Mouse (Mus musculus) intestine, embryonic 15.5 days (tissue): ENCODE data around the gene St3gal3. TPM values are rescaled to one million over a fixed set of nuclear protein-coding genes. Genes with fewer than 3 reads are reported as not detected.

Experiments used
- ATAC-seq: fragments of 200-750 bp; cut with Nextera tagmentation; 2 replicates; pipeline ENCODE4 v1.8.0; 2017; ENCODE audit warnings: moderate TSS enrichment, moderate library complexity
- H3K27ac ChIP-seq: fragments of 300-500 bp; sonication (generic); 2 replicates; pipeline ENCODE4 v1.5.1; 2015; ENCODE audit warnings: mild to moderate bottlenecking, inconsistent platforms
- H3K27me3 ChIP-seq: fragments of 300-500 bp; sonication (generic); replicated peaks from 2 replicates; pipeline ENCODE4 v1.6.1; 2015; ENCODE audit warnings: inconsistent platforms
- H3K36me3 ChIP-seq: fragments of 300-500 bp; sonication (generic); 2 replicates; pipeline ENCODE4 v1.6.1; 2015; ENCODE audit warnings: inconsistent platforms
- H3K4me1 ChIP-seq: fragments of 300-500 bp; sonication (generic); replicated peaks from 2 replicates; pipeline ENCODE4 v1.6.1; 2015; ENCODE audit warnings: inconsistent platforms
- H3K4me2 ChIP-seq: fragments of 300-500 bp; sonication (generic); replicated peaks from 2 replicates; pipeline ENCODE4 v1.6.1; 2015; ENCODE audit warnings: mild to moderate bottlenecking, inconsistent platforms
- H3K4me3 ChIP-seq: fragments of 300-500 bp; sonication (generic); replicated peaks from 2 replicates; pipeline ENCODE4 v1.5.1; 2015; ENCODE audit warnings: inconsistent platforms
- H3K9ac ChIP-seq: fragments of 300-500 bp; sonication (generic); 2 replicates; pipeline ENCODE4 v1.6.1; 2015; ENCODE audit warnings: inconsistent platforms
- H3K9me3 ChIP-seq: fragments of 300-500 bp; sonication (generic); 2 replicates; pipeline ENCODE4 v1.6.1; 2016; ENCODE audit warnings: inconsistent platforms
- WGBS: fragments of 180-500 bp; shearing (Covaris S2); methylation state at CpG from one replicate; pipeline ENCODE4 v1.1.7; 2015; 5-methylcytosine and 5-hydroxymethylcytosine counted together
- polyA plus RNA-seq: library from polyadenylated mRNA; unstranded; fragments of >200 nt; fragmentation: Nextera tagmentation; extraction: Ambion mirVana; gene quantifications from 2 replicates; pipeline ENCODE4 v1.2.1, GENCODE M21; 2015

Gene St3gal3
- polyA plus RNA-seq, 1 experiment from 2014 or later: 8.2 TPM

DNA sequence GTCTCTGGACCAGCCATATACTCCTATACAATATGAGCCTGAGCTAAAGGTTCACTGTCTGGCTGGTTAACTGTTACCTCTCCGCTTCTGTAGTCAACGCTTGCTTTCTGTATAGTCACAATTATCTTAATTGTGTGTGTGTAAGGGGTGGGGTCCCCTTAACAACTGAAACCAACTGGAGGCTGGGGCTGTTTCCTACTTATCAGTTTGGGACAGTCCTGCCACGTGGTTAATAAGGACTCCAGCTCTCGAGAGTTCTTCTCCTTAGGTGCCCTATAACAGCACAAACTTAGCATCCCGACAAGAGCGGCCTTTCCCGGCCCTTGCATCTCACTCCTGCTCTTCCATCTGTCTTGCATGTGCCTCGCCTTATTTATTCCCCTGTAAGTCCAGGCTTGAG lies 55.5 kb downstream of the St3gal3 start:
- peak; percentile 44; the same call in 1 of the 2 replicates for ATAC-seq
- no peak overlapping the region for H3K27ac ChIP-seq
- no peak overlapping the region for H3K4me3 ChIP-seq
- no peaks in the 10 kb centered on the region for H3K9me3 ChIP-seq
- no peak overlapping the region for H3K4me2 ChIP-seq
- 64% methylated on average over 8 of the region's 8 CpGs for WGBS
- no peak overlapping the region for H3K9ac ChIP-seq
- H3K4me1 ChIP-seq: peaks cover 12% of the 10 kb centered on the region
- no peaks in the 10 kb centered on the region for H3K27me3 ChIP-seq
- H3K36me3 ChIP-seq: no peaks in the 10 kb centered on the region

DNA sequence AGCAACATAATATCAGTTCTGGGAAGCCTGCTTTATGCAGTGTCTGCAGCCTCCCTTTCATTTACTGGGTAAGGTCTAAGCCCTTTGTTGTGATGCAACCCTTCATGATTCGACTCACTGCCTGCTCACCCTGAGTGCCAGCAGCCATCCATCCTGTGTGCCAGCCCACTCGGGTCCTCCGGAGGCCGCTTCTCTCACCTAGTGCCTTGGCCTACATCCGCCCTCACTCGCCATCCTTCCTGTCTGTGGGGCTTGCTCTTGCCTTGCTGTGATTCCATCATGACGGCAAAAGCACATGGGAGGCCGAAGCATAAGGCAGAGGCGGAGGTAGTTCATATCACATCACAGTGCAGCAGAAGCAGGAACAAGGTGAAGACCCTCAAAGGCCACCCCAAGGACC lies 56.1 kb downstream of the St3gal3 start:
- H3K4me2 ChIP-seq: no peak overlapping the region
- H3K36me3 ChIP-seq: no peaks in the 10 kb centered on the region
- H3K27me3 ChIP-seq: no peaks in the 10 kb centered on the region
- no peak overlapping the region for H3K4me3 ChIP-seq
- no peak for ATAC-seq
- no peak overlapping the region for H3K9ac ChIP-seq
- WGBS: 93% methylated on average over 9 of the region's 9 CpGs
- H3K27ac ChIP-seq: no peak overlapping the region
- H3K4me1 ChIP-seq: peaks cover 12% of the 10 kb centered on the region
- H3K9me3 ChIP-seq: no peaks in the 10 kb centered on the region

DNA sequence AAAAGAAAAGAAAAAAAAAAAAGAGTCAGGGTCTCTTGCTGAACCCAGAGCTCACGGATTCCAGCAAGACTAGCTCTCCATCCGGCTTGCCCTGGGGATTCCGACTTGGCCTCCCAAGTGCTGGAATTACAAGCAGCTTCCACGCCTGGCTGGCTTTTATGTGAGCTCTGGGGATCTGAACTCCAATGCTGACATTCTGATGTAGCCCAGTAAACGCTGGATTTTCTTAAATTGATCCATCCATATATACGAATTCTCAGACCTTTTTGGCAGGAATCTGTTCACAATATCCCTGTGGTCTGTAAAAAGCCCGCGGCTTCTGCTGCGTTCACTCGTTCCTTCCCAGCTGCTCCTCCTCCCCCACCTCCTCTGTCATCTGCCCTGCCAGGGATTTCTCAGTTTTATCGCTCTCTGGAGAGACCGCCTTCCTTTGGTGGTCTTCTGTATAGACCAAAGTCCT lies 57.4 kb downstream of the St3gal3 start:
- ATAC-seq: no peak; the same call in 1 of the 2 replicates

DNA sequence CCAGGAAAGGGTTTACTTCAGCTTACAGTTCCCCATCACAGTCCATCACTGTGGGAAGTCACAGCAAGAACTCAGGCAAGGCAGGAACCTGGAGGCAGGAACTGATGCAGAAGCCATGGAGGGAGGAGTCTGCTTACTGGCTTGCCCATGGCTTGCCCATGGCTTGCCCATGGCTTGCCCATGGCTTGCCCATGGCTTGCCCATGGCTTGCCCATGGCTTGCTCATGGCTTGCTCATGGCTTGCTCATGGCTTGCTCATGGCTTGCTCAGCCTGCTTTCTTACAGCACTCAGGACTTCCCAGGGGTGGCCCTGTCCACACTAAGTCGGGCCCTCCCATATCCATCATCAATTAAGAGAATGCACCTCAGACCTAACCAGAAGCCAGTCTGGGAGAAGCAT lies 58.1 kb downstream of the St3gal3 start:
- 86% methylated on average over 1 of the region's 1 CpGs for WGBS
- H3K4me1 ChIP-seq: 0 out of 2 replicates have a peak, but pooled peaks cover 7% of the 10 kb centered on the region
- no peak for ATAC-seq
- no peak overlapping the region for H3K4me3 ChIP-seq
- H3K4me2 ChIP-seq: no peak overlapping the region
- no peak overlapping the region for H3K9ac ChIP-seq
- no peaks in the 10 kb centered on the region for H3K9me3 ChIP-seq
- H3K36me3 ChIP-seq: no peaks in the 10 kb centered on the region
- H3K27ac ChIP-seq: peak overlapping the region; percentile 29; the same call in 1 of the 2 replicates
- no peaks in the 10 kb centered on the region for H3K27me3 ChIP-seq

More for the DNA sequence above, 57.4 kb downstream of the St3gal3 start:
- Histone ChIP-seq H3K4me1 (0 out of 2 replicates have a peak, but pooled peaks cover 7% of the 10 kb centered on the region), H3K9me3 (no peaks in the 10 kb centered on the region), H3K27ac (peak overlapping the region; percentile 29; the same call in 1 of the 2 replicates), H3K36me3 (no peaks in the 10 kb centered on the region), H3K27me3 (no peaks in the 10 kb centered on the region), H3K9ac (no peak overlapping the region), H3K4me3 (no peak overlapping the region), H3K4me2 (no peak overlapping the region)
- WGBS: 48% methylated on average over 12 of the region's 12 CpGs

DNA sequence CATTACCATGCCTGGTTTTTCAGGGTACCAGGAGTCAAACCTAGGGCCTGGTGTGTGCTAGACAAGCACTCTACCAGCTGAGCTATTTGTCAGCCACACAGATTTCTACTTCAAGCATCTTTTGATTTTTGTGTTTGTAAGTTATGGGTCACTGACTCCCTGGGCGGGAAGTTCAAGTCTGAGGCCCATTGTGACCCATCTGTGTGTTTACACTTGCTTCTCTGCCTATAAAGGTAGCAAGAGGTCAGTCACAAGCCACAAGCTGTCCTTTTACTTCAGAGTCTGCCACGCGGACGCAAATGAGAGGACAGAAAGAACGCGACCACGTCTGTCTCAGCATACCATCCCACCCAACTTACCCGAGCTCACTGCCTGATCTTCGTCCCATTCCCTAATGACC lies 59.4 kb downstream of the St3gal3 start:
- WGBS: 86% methylated on average over 9 of the region's 9 CpGs
- Histone ChIP-seq H3K9me3 (no peaks in the 10 kb centered on the region), H3K36me3 (no peaks in the 10 kb centered on the region), H3K4me1 (0 out of 2 replicates have a peak, but pooled peaks cover 9% of the 10 kb centered on the region), H3K9ac (no peak overlapping the region), H3K27me3 (no peaks in the 10 kb centered on the region), H3K4me2 (no peak overlapping the region), H3K4me3 (no peak overlapping the region), H3K27ac (no peak overlapping the region)
- no peak for ATAC-seq

DNA sequence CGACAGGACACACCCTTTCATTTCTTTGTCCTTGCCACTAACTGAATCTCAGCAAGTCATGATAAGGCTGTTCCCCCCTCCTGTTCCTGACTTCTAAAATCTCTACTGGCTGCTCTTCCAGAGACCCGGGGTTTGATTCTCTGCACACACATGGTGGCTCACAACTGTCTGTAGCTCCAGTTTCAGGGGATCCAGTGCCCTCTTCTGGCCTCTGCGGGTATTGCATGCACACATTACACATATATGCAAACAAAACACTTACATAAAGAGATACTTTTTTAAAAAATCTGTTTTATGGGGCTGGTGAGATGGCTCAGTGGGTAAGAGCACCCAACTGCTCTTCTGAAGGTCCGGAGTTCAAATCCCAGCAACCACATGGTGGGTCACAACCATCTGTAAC lies 60.5 kb downstream of the St3gal3 start:
- 90% methylated on average over 4 of the region's 4 CpGs for WGBS
- no peaks in the 10 kb centered on the region for H3K27me3 ChIP-seq
- no peak overlapping the region for H3K4me2 ChIP-seq
- no peak for ATAC-seq
- no peak overlapping the region for H3K9ac ChIP-seq
- H3K9me3 ChIP-seq: no peaks in the 10 kb centered on the region
- no peak overlapping the region for H3K27ac ChIP-seq
- no peaks in the 10 kb centered on the region for H3K36me3 ChIP-seq
- H3K4me3 ChIP-seq: no peak overlapping the region
- H3K4me1 ChIP-seq: peaks cover 14% of the 10 kb centered on the region; the same call in 1 of the 2 replicates

DNA sequence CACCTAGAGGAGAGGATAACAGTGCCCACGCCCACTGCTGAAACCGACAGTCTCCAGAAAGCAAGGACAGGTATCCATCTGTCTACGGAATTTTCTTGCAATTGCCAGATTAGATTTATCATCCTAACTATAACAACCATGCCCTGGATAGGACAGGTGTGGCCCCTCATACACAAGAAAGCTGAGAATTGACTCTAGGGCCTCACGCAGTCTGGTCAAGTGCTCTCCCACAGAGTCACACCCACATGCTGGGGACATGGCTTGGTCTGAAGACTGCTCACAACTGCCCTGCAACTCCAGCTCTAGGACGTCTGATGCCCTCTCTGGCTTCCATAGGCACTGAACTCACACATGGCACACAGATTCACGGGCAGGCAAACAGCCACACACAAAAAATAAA lies 61.6 kb downstream of the St3gal3 start:
- 80% methylated on average over 6 of the region's 6 CpGs for WGBS
- ATAC-seq: no peak
- H3K4me3 ChIP-seq: no peak overlapping the region

DNA sequence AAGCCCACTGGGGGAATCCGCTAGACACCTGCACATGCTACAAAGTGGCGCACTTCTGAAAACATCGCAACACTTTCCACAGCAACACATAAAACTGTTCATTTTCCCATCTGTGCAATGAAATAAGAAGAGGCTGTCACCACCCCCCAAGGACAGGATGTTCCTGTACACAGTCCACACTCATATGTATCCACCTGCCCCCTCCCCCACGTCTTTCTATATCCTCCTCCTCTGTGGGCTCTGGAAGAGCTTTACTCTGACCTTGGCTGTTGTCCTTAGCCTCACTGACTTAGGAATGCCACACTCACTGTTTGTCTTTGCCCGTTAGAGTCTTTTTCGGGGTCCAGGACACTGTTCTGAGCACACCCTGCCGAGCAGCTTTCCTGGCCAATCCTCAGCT lies 62.8 kb downstream of the St3gal3 start:
- WGBS: 75% methylated on average over 7 of the region's 7 CpGs
- Histone ChIP-seq H3K27ac (no peak overlapping the region), H3K4me3 (no peak overlapping the region), H3K9me3 (no peaks in the 10 kb centered on the region), H3K4me1 (peaks cover 9% of the 10 kb centered on the region; the same call in 1 of the 2 replicates), H3K9ac (no peak overlapping the region), H3K27me3 (no peaks in the 10 kb centered on the region), H3K4me2 (no peak overlapping the region), H3K36me3 (no peaks in the 10 kb centered on the region)
- ATAC-seq: no peak

More for the DNA sequence above, 61.6 kb downstream of the St3gal3 start:
- Histone ChIP-seq H3K9me3 (no peaks in the 10 kb centered on the region), H3K4me1 (peaks cover 11% of the 10 kb centered on the region; the same call in 1 of the 2 replicates), H3K27me3 (no peaks in the 10 kb centered on the region), H3K9ac (no peak overlapping the region), H3K4me2 (no peak overlapping the region), H3K36me3 (no peaks in the 10 kb centered on the region), H3K27ac (no peak overlapping the region)

DNA sequence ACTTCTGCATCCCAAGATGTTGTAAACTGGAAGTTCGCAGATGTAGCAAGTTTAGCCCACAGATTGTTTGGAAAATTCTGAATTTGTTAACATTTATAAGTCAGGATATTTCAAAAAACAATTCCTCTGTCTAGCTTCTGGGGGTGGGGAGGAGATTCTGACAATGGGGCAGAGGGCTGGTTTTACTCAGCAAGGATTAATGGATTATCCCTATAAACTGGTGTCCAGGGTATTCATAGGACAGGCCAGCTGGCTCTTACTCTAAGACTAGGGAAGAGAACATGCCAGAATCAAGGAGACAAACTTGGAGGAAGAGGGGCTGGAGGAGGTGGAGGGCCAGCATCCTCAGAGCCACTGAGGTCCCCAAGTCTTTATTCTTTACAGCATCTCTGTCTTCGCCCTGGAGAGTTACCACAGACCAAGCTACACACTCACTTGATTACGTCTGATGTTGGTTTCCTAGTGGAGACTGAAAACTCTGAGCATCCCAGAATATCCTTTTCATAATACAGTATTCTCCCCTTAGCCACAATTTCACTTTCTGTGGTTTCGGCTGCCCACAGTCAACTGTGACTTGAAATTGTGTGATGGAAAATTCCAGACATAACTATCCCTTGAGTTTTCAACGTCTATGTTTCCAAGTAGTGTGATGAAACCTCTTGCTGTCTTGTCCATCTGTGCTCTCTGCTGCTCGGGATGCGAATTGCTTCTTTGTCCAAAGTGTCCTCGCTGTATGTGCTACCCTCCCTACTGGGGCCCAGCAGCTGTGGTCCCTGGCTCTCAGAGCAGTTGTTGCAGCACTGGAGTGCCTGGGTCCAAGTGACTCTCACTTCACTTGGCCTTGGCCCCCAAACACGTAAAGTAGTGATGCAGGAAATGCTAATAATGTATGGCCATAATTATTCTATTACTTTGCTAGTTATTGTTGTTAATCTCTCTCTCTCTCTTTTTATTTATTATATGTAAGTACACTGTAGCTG lies 64.2 kb downstream of the St3gal3 start:
- Histone ChIP-seq H3K36me3 (no peaks in the 10 kb centered on the region), H3K4me2 (no peak overlapping the region), H3K4me3 (no peak overlapping the region), H3K9me3 (no peaks in the 10 kb centered on the region), H3K4me1 (peaks cover 9% of the 10 kb centered on the region; the same call in 1 of the 2 replicates), H3K27ac (no peak overlapping the region), H3K27me3 (no peaks in the 10 kb centered on the region), H3K9ac (no peak overlapping the region)
- ATAC-seq: no peak
- WGBS: 79% methylated on average over 9 of the region's 9 CpGs

DNA sequence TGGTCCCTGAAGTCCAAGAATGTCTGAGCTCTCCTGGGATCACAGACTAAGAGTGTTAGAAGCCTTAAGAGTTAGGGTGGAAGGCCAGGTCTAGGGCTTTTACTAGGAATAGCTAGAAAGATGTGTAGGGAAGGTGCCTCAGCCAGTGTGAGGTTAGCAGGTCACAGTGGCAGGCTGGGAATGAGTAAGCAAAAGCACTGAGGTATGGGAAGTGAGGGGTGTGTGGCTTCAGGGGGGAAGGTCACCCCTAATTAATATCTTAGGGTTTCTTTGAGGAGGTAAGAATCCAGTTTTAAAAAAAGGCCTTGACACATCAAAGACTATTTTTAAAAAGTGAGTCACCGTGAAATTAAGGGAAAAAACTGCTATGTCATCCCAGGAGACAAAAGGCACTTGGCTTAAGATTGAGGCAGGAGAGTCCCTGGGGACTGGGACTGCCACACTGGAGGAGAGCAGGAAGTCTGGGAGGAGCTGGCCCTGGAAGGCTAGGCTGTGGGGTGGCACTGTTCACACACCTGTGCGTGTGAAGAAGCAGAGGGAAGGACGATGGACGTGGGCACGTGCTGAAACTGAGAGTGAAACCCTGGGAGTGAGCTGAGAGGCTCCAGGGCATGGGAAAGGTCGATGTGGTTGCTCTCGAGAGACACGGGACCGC lies 72.8 kb downstream of the St3gal3 start:
- no peak for ATAC-seq
- H3K4me1 ChIP-seq: peaks cover 26% of the 10 kb centered on the region
- no peak overlapping the region for H3K9ac ChIP-seq
- no peaks in the 10 kb centered on the region for H3K9me3 ChIP-seq
- no peaks in the 10 kb centered on the region for H3K36me3 ChIP-seq
- peak overlapping the region; percentile 23; the same call in 1 of the 2 replicates for H3K27ac ChIP-seq
- H3K4me2 ChIP-seq: no peak overlapping the region
- no peaks in the 10 kb centered on the region for H3K27me3 ChIP-seq
- no peak overlapping the region for H3K4me3 ChIP-seq
- WGBS: 57% methylated on average over 9 of the region's 9 CpGs

DNA sequence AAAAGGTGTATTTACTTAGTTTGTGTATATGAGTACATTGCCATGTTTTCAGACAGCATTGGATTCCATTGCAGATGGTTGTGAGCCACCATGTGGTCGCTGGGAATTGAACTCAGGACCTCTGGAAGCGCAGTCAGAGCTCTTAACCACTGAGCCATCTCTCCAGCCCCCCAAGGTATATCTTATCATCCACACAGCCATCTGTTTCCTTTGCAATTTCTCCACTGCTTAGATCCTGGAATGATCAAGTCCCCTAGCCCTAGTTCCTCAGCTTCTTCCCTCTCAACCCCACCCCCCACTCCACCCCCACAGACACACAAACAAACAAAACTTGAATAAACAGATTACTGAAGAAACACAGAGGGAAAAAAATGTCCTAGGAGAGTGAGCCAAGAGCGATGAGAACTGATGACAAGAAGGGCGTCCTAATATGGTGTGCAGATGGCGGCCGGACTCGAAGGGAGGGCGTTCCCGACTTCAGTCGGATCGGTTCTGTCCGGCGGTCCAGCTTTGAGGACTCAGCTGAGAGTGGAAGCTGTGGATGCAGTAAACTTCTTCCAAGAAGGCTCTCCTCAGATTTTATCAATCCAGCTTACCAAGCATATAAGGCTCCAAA lies 73.7 kb downstream of the St3gal3 start:
- H3K36me3 ChIP-seq: no peaks in the 10 kb centered on the region
- H3K9ac ChIP-seq: no peak overlapping the region
- no peak overlapping the region for H3K4me2 ChIP-seq
- 82% methylated on average over 13 of the region's 13 CpGs for WGBS
- H3K27ac ChIP-seq: peak overlapping the region; percentile 23; the same call in 1 of the 2 replicates
- H3K27me3 ChIP-seq: no peaks in the 10 kb centered on the region
- ATAC-seq: peak; percentile 21; the same call in 1 of the 2 replicates
- no peaks in the 10 kb centered on the region for H3K9me3 ChIP-seq
- H3K4me1 ChIP-seq: peaks cover 29% of the 10 kb centered on the region
- H3K4me3 ChIP-seq: no peak overlapping the region
